ENCODE assay signal across 14 mouse cellular contexts in genomic region chr9:90247316-90247715, GRCm38 (mm10). TPM values are rescaled to one million over a fixed set of nuclear protein-coding genes. Genes with fewer than 3 reads are reported as not detected.
DNase-seq lines count a peak whose midpoint lies in the region; ATAC-seq lines count a peak whose summit lies in the region.
"Had no signal": no experiment of that assay in that cellular context is flagged by ENCODE, and none has a peak within 500 bp of the region (broad histone marks: within the 10 kb centered on the region; RNA-seq: fewer than 3 reads in every experiment).

No protein-coding gene starts in this region.

- no peaks in the 10 kb centered on the region for H3K9me3 ChIP-seq in liver, embryonic 11.5 days (ENCODE audit: control insufficient read depth, low read length)
- H3K9me3 ChIP-seq: forebrain, embryonic 12.5 days had no signal

- DNase-seq in gastrocnemius, postnatal 25 days, result peak; percentile 31
- no peak for DNase-seq in gastrocnemius, postnatal 36 days
- no peak for DNase-seq in liver, embryonic 11.5 days (ENCODE audit: low spot score)
- no peak for DNase-seq in liver
- peak; percentile 61 for DNase-seq in induced T-regulatory cell, adult 2 months (ENCODE audit: low read depth)
- DNase-seq in thymus, postnatal 14 days, result peak; percentile 67
- no peak for DNase-seq in kidney, postnatal 36 days
- DNase-seq: B cell, adult 2 months; cerebellum, adult 8-10 months; kidney, adult 8-10 months; kidney, postnatal 4 days; right cerebral cortex, postnatal 14 days had no signal

- H3K4me1 ChIP-seq in liver, embryonic 11.5 days (replicated peaks; ENCODE audit: control insufficient read depth, insufficient read depth, low read length), result peaks cover 72% of the 10 kb centered on the region
- H3K4me1 ChIP-seq: forebrain, embryonic 12.5 days had no signal

- ATAC-seq in liver, embryonic 11.5 days (replicated peaks; ENCODE audit: low FRiP score), result no peak
- ATAC-seq: midbrain, embryonic 16.5 days had no signal

- H3K4me2 ChIP-seq in liver, embryonic 11.5 days, result no peak overlapping the region
- H3K4me2 ChIP-seq: forebrain, embryonic 12.5 days had no signal

- peak overlapping the region; percentile 38 for H3K27ac ChIP-seq in liver, embryonic 11.5 days (ENCODE audit: low read depth, low read length)
- H3K27ac ChIP-seq: forebrain, embryonic 12.5 days had no signal

- no peaks in the 10 kb centered on the region for H3K27me3 ChIP-seq in liver, embryonic 11.5 days (replicated peaks; ENCODE audit: control insufficient read depth, insufficient read depth, low read length)
- H3K27me3 ChIP-seq: forebrain, embryonic 12.5 days had no signal

- no peak overlapping the region for H3K4me3 ChIP-seq in liver, embryonic 11.5 days (ENCODE audit: low read depth, low read length)
- H3K4me3 ChIP-seq: forebrain, embryonic 12.5 days had no signal

- peaks cover 7% of the 10 kb centered on the region; the same call in 1 of the 2 replicates for H3K36me3 ChIP-seq in liver, embryonic 11.5 days (ENCODE audit: control insufficient read depth, insufficient read depth, low read length)
- H3K36me3 ChIP-seq: forebrain, embryonic 12.5 days had no signal

- H3K9ac ChIP-seq in liver, embryonic 11.5 days (ENCODE audit: low read depth, low read length), result no peak overlapping the region; the same call in 1 of the 2 replicates
- H3K9ac ChIP-seq: forebrain, embryonic 12.5 days had no signal

- intact Hi-C loops in gastrocnemius, postnatal 36 days (cut with DNase I), result no loop called here

- 73% methylated on average over 7 of the region's 7 CpGs for WGBS in liver, embryonic 11.5 days

RNA-seq across cellular contexts. Expression of gene Tbc1d2b, which starts 23.3 kb away (rescaled TPM):
- 1 to 10 TPM; 4.7 to 8.2 TPM for total RNA-seq in gastrocnemius, postnatal 25 days (2021)
- total RNA-seq in gastrocnemius, postnatal 36 days (2021), result 1 to 10 TPM; 5.1 to 5.6 TPM
- 13.2 and 14.2 TPM in 2 replicates for polyA plus RNA-seq in liver, embryonic 11.5 days (2014; fragmentation: Nextera tagmentation; extraction: Ambion mirVana)

Comparison
In these comparisons a context has a peak if more than half of its experiments do, and no peak if none do; other contexts are left out.
1. DNase-seq: peak in gastrocnemius, postnatal 25 days (single experiment), induced T-regulatory cell, adult 2 months (single experiment) and thymus, postnatal 14 days (single experiment); none in gastrocnemius, postnatal 36 days (0 of 2), liver, embryonic 11.5 days (single experiment), liver (single experiment) and kidney, postnatal 36 days (0 of 2).